Mouse (Mus musculus): ENCODE results near the gene Prr12. TPM values are rescaled to one million over a fixed set of nuclear protein-coding genes. Genes with fewer than 3 reads are reported as not detected.

The Prr12 gene
- polyA plus RNA-seq, 1 experiment from 2014 or later = 10.9 TPM

GRCm38 (mm10) chr7:45013366-45014095 lies 39.1 kb downstream of the Prr12 start:
- H3K4me2 ChIP-seq (ENCODE audit: low read depth, low read length) = no peak overlapping the region
- no peaks in the 10 kb centered on the region for H3K9me3 ChIP-seq (replicated peaks; ENCODE audit: control insufficient read depth, low read length)
- H3K27me3 ChIP-seq (ENCODE audit: control insufficient read depth, insufficient read depth, low read length) = no peaks in the 10 kb centered on the region
- no peak for DNase-seq (ENCODE audit: low spot score)
- no peak overlapping the region for H3K27ac ChIP-seq (replicated peaks; ENCODE audit: low read depth, low read length)
- no peak overlapping the region for H3K4me3 ChIP-seq (ENCODE audit: low read depth, low read length)
- H3K4me1 ChIP-seq (ENCODE audit: control insufficient read depth, insufficient read depth, low read length) = peaks cover 2% of the 10 kb centered on the region; the same call in 1 of the 2 replicates
- no peak for ATAC-seq (replicated peaks; ENCODE audit: insufficient number of reproducible peaks, low FRiP score, low TSS enrichment, low read depth)
- peaks cover 9% of the 10 kb centered on the region for H3K36me3 ChIP-seq (replicated peaks; ENCODE audit: control insufficient read depth, insufficient read depth, low read depth, low read length)
- no peak overlapping the region for H3K9ac ChIP-seq (replicated peaks; ENCODE audit: low read length)
- WGBS = 95% methylated on average over 16 of the region's 16 CpGs

- H3K9me3 ChIP-seq (replicated peaks; ENCODE audit: control insufficient read depth, low read length) = no peaks in the 10 kb centered on the region
- DNase-seq (ENCODE audit: low spot score) (no peak), ATAC-seq (replicated peaks; ENCODE audit: insufficient number of reproducible peaks, low FRiP score, low TSS enrichment, low read depth) (no peak)
- no peak overlapping the region for H3K27ac ChIP-seq (replicated peaks; ENCODE audit: low read depth, low read length)
- peaks cover 16% of the 10 kb centered on the region for H3K36me3 ChIP-seq (replicated peaks; ENCODE audit: control insufficient read depth, insufficient read depth, low read depth, low read length)
- 92% methylated on average over 4 of the region's 4 CpGs for WGBS
- H3K27me3 ChIP-seq (ENCODE audit: control insufficient read depth, insufficient read depth, low read length) = no peaks in the 10 kb centered on the region
- no peak overlapping the region for H3K9ac ChIP-seq (replicated peaks; ENCODE audit: low read length)
- H3K4me1 ChIP-seq (ENCODE audit: control insufficient read depth, insufficient read depth, low read length) = peaks cover 2% of the 10 kb centered on the region; the same call in 1 of the 2 replicates
- H3K4me2 ChIP-seq (ENCODE audit: low read depth, low read length) = no peak overlapping the region
- H3K4me3 ChIP-seq (ENCODE audit: low read depth, low read length) = no peak overlapping the region
These were observed 39.9 kb downstream of the Prr12 start for GRCm38 (mm10) chr7:45012824-45013223.

GRCm38 (mm10) chr7:45012011-45012410 lies 40.7 kb downstream of the Prr12 start:
- H3K27me3 ChIP-seq (ENCODE audit: control insufficient read depth, insufficient read depth, low read length) = no peaks in the 10 kb centered on the region
- no peak for DNase-seq (ENCODE audit: low spot score)
- H3K36me3 ChIP-seq (replicated peaks; ENCODE audit: control insufficient read depth, insufficient read depth, low read depth, low read length) = peaks cover 24% of the 10 kb centered on the region
- peaks cover 2% of the 10 kb centered on the region; the same call in 1 of the 2 replicates for H3K4me1 ChIP-seq (ENCODE audit: control insufficient read depth, insufficient read depth, low read length)
- H3K4me3 ChIP-seq (ENCODE audit: low read depth, low read length) = no peak overlapping the region
- no peaks in the 10 kb centered on the region for H3K9me3 ChIP-seq (replicated peaks; ENCODE audit: control insufficient read depth, low read length)
- H3K9ac ChIP-seq (replicated peaks; ENCODE audit: low read length) = no peak overlapping the region
- 95% methylated on average over 6 of the region's 6 CpGs for WGBS
- no peak overlapping the region for H3K4me2 ChIP-seq (ENCODE audit: low read depth, low read length)
- H3K27ac ChIP-seq (replicated peaks; ENCODE audit: low read depth, low read length) = no peak overlapping the region
- no peak for ATAC-seq (replicated peaks; ENCODE audit: insufficient number of reproducible peaks, low FRiP score, low TSS enrichment, low read depth)

GRCm38 (mm10) chr7:45008411-45008810 lies 44.3 kb downstream of the Prr12 start:
- H3K9me3 ChIP-seq (replicated peaks; ENCODE audit: control insufficient read depth, low read length) = no peaks in the 10 kb centered on the region
- no peak overlapping the region for H3K4me3 ChIP-seq (ENCODE audit: low read depth, low read length)
- WGBS = 93% methylated on average over 19 of the region's 19 CpGs
- DNase-seq (ENCODE audit: low spot score) = no peak
- no peak overlapping the region for H3K4me2 ChIP-seq (ENCODE audit: low read depth, low read length)
- no peak overlapping the region for H3K27ac ChIP-seq (replicated peaks; ENCODE audit: low read depth, low read length)
- peaks cover 44% of the 10 kb centered on the region for H3K36me3 ChIP-seq (replicated peaks; ENCODE audit: control insufficient read depth, insufficient read depth, low read depth, low read length)
- no peaks in the 10 kb centered on the region for H3K4me1 ChIP-seq (ENCODE audit: control insufficient read depth, insufficient read depth, low read length)
- no peak for ATAC-seq (replicated peaks; ENCODE audit: insufficient number of reproducible peaks, low FRiP score, low TSS enrichment, low read depth)
- no peaks in the 10 kb centered on the region for H3K27me3 ChIP-seq (ENCODE audit: control insufficient read depth, insufficient read depth, low read length)
- no peak overlapping the region for H3K9ac ChIP-seq (replicated peaks; ENCODE audit: low read length)

GRCm38 (mm10) chr7:45007846-45008245 lies 44.8 kb downstream of the Prr12 start:
- 94% methylated on average over 30 of the region's 30 CpGs for WGBS
- DNase-seq (ENCODE audit: low spot score) = no peak
- H3K9me3 ChIP-seq (replicated peaks; ENCODE audit: control insufficient read depth, low read length) = no peaks in the 10 kb centered on the region
- H3K9ac ChIP-seq (replicated peaks; ENCODE audit: low read length) = no peak overlapping the region
- H3K4me2 ChIP-seq (ENCODE audit: low read depth, low read length) = no peak overlapping the region
- H3K27me3 ChIP-seq (ENCODE audit: control insufficient read depth, insufficient read depth, low read length) = no peaks in the 10 kb centered on the region
- ATAC-seq (replicated peaks; ENCODE audit: insufficient number of reproducible peaks, low FRiP score, low TSS enrichment, low read depth) = no peak
- H3K36me3 ChIP-seq (replicated peaks; ENCODE audit: control insufficient read depth, insufficient read depth, low read depth, low read length) = peaks cover 49% of the 10 kb centered on the region
- H3K4me1 ChIP-seq (ENCODE audit: control insufficient read depth, insufficient read depth, low read length) = no peaks in the 10 kb centered on the region
- no peak overlapping the region for H3K4me3 ChIP-seq (ENCODE audit: low read depth, low read length)
- no peak overlapping the region for H3K27ac ChIP-seq (replicated peaks; ENCODE audit: low read depth, low read length)

GRCm38 (mm10) chr7:45007141-45007540 lies 45.5 kb downstream of the Prr12 start:
- no peaks in the 10 kb centered on the region for H3K27me3 ChIP-seq (ENCODE audit: control insufficient read depth, insufficient read depth, low read length)
- no peak overlapping the region for H3K9ac ChIP-seq (replicated peaks; ENCODE audit: low read length)
- H3K36me3 ChIP-seq (replicated peaks; ENCODE audit: control insufficient read depth, insufficient read depth, low read depth, low read length) = peaks cover 50% of the 10 kb centered on the region
- H3K9me3 ChIP-seq (replicated peaks; ENCODE audit: control insufficient read depth, low read length) = no peaks in the 10 kb centered on the region
- no peak for DNase-seq (ENCODE audit: low spot score)
- no peak for ATAC-seq (replicated peaks; ENCODE audit: insufficient number of reproducible peaks, low FRiP score, low TSS enrichment, low read depth)
- H3K4me1 ChIP-seq (ENCODE audit: control insufficient read depth, insufficient read depth, low read length) = no peaks in the 10 kb centered on the region
- no peak overlapping the region for H3K4me3 ChIP-seq (ENCODE audit: low read depth, low read length)
- no peak overlapping the region; the same call in 1 of the 2 replicates for H3K4me2 ChIP-seq (ENCODE audit: low read depth, low read length)
- 96% methylated on average over 29 of the region's 29 CpGs for WGBS
- no peak overlapping the region for H3K27ac ChIP-seq (replicated peaks; ENCODE audit: low read depth, low read length)

- no peak overlapping the region for H3K9ac ChIP-seq (replicated peaks; ENCODE audit: low read length)
- H3K4me2 ChIP-seq (ENCODE audit: low read depth, low read length) = no peak overlapping the region
- H3K4me1 ChIP-seq (ENCODE audit: control insufficient read depth, insufficient read depth, low read length) = no peaks in the 10 kb centered on the region
- peaks cover 46% of the 10 kb centered on the region for H3K36me3 ChIP-seq (replicated peaks; ENCODE audit: control insufficient read depth, insufficient read depth, low read depth, low read length)
- H3K4me3 ChIP-seq (ENCODE audit: low read depth, low read length) = no peak overlapping the region
- 96% methylated on average over 12 of the region's 12 CpGs for WGBS
- H3K9me3 ChIP-seq (replicated peaks; ENCODE audit: control insufficient read depth, low read length) = no peaks in the 10 kb centered on the region
- no peak for ATAC-seq (replicated peaks; ENCODE audit: insufficient number of reproducible peaks, low FRiP score, low TSS enrichment, low read depth)
- no peaks in the 10 kb centered on the region for H3K27me3 ChIP-seq (ENCODE audit: control insufficient read depth, insufficient read depth, low read length)
- H3K27ac ChIP-seq (replicated peaks; ENCODE audit: low read depth, low read length) = no peak overlapping the region
- DNase-seq (ENCODE audit: low spot score) = no peak
These were observed 46.2 kb downstream of the Prr12 start for GRCm38 (mm10) chr7:45006503-45006902.

- DNase-seq (ENCODE audit: low spot score) (no peak), ATAC-seq (replicated peaks; ENCODE audit: insufficient number of reproducible peaks, low FRiP score, low TSS enrichment, low read depth) (no peak)
- Histone ChIP-seq H3K4me3 (ENCODE audit: low read depth, low read length) (no peak overlapping the region), H3K36me3 (replicated peaks; ENCODE audit: control insufficient read depth, insufficient read depth, low read depth, low read length) (peaks cover 51% of the 10 kb centered on the region), H3K9me3 (replicated peaks; ENCODE audit: control insufficient read depth, low read length) (no peaks in the 10 kb centered on the region), H3K4me1 (ENCODE audit: control insufficient read depth, insufficient read depth, low read length) (no peaks in the 10 kb centered on the region), H3K27ac (replicated peaks; ENCODE audit: low read depth, low read length) (no peak overlapping the region), H3K27me3 (ENCODE audit: control insufficient read depth, insufficient read depth, low read length) (no peaks in the 10 kb centered on the region), H3K4me2 (ENCODE audit: low read depth, low read length) (no peak overlapping the region), H3K9ac (replicated peaks; ENCODE audit: low read length) (no peak overlapping the region)
- WGBS = 88% methylated on average over 6 of the region's 6 CpGs
These were observed 47.2 kb downstream of the Prr12 start for GRCm38 (mm10) chr7:45005321-45005992.

Data from embryonic facial prominence, embryonic 11.5 days (tissue).